Mouse (Mus musculus) lung, adult 2 months (tissue): ENCODE results near the gene Nipa2. TPM values are rescaled to one million over a fixed set of nuclear protein-coding genes. Genes with fewer than 3 reads are reported as not detected.
"Not testable (repeated sequence)": the region's sequence is repeated elsewhere in the genome, so short reads cannot be mapped to it uniquely, and the experiment has no call there.

Source experiments
- DNase-seq: peaks from one replicate; pipeline ENCODE4 v3.0.0; 2022
- H3K4me1 ChIP-seq: fragments of 200-500 bp; 2 replicates; pipeline ENCODE4 v1.6.1; 2011; ENCODE audit warnings: low read length; ENCODE audit not compliant: control insufficient read depth, insufficient read depth
- H3K4me3 ChIP-seq: fragments of 200-500 bp; replicated peaks from 2 replicates; pipeline ENCODE3; 2011; ENCODE audit warnings: low read depth, mild to moderate bottlenecking, control low read depth, low read length; ENCODE audit errors: extremely low read depth
- CTCF ChIP-seq: fragments of 200-500 bp; IDR thresholded peaks from 2 replicates; pipeline ENCODE4 v1.5.1; 2011; ENCODE audit warnings: mild to moderate bottlenecking, low read length, control low read depth; ENCODE audit not compliant: insufficient read depth
- POLR2A ChIP-seq: fragments of 200-500 bp; IDR thresholded peaks from 2 replicates; pipeline ENCODE4 v1.6.1; 2011; ENCODE audit warnings: low read depth, mild to moderate bottlenecking, control low read depth, low read length, borderline replicate concordance; ENCODE audit errors: extremely low read depth
- WGBS: fragments of 180-500 bp; shearing (Covaris S2); methylation state at CpG from one replicate; pipeline ENCODE4 v1.1.7; 2018; 5-methylcytosine and 5-hydroxymethylcytosine counted together
- polyA plus RNA-seq: library from polyadenylated mRNA; depleted of rRNA; stranded (reverse); fragments of >200 nt; gene quantifications from 2 replicates; pipeline ENCODE4 v1.2.3, GENCODE M21; 2012

Nipa2 gene
- polyA plus RNA-seq, 1 experiment, result 11.8 TPM

DNA sequence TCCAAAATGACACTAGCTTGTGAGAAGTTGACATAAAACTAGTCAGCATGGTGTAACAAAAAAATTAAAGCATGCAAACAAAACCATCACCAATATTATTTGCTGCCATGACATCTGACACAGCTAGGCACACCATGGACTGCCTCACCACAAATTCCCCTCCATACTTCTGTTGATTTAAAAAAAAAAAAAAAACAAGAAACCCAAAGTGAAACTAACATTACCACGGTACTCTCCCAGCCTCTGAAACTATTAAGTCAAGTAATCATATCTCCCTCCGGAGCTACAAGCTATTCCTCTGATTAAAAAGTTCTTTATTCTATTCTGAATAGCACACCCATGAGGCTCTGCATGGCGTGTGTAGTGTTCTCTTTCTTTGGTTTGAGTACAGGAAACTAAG, 5.1 kb downstream of the Nipa2 start:
- 73% methylated on average over 3 of the region's 3 CpGs for WGBS
- TF ChIP-seq POLR2A (no peak), CTCF (no peak)
- H3K4me1 ChIP-seq, result no peaks in the 10 kb centered on the region
- H3K4me3 ChIP-seq, result no peak overlapping the region
- no peak for DNase-seq

DNA sequence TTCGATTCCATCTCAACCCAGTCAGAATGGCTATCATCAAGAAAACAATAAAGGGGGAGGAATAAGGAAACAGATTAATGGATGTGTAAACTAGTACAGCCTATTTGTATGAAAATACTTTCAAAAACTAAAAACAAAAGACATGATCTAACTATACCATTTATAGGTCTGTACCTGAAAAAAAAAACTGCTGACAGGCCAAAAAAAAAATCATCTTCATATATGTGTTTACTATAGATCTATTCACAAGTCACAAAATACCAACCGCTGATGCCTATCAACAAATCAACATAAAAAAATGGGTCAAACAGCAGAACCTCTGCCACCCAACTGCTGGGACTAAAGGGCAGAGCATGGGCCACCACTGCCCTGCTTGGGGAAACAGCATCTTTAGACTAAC, 6.2 kb downstream of the Nipa2 start:
- WGBS, result 93% methylated on average over 2 of the region's 2 CpGs
- Histone ChIP-seq H3K4me3 (no peak overlapping the region), H3K4me1 (no peaks in the 10 kb centered on the region)
- DNase-seq, result no peak
- TF ChIP-seq POLR2A (no peak), CTCF (no peak)

- DNase-seq, result no peak
- Histone ChIP-seq H3K4me1 (no peaks in the 10 kb centered on the region), H3K4me3 (no peak overlapping the region)
- TF ChIP-seq POLR2A, result no peak
- no peak for TF ChIP-seq CTCF
- WGBS, result 77% methylated on average over 4 of the region's 4 CpGs
Measured at GRCm38 (mm10) chr7:55938341-55938740, 23.9 kb downstream of the Nipa2 start.

DNA sequence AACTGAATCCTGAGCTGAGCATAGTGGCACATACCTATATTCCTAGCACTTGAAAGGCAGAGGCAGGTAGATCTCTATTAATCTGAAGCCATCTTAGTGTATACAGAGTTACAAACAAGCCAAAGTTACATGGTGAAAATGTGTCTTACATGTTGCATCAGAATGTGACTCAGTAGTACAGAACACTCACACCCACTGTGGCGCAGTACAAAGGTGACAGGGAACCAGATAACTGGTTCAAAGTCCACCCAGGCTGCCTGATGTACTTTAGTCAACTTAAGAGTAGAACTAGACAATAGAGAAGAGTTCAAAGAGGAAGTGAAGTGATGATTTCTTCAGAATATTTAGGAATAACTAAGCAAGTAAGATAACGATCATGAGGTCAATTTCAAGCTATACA, 27.3 kb downstream of the Nipa2 start:
- 91% methylated on average over 2 of the region's 2 CpGs for WGBS
- no peak for DNase-seq
- Histone ChIP-seq H3K4me3 (no peak overlapping the region), H3K4me1 (no peaks in the 10 kb centered on the region)
- TF ChIP-seq CTCF (no peak), POLR2A (no peak)

DNA sequence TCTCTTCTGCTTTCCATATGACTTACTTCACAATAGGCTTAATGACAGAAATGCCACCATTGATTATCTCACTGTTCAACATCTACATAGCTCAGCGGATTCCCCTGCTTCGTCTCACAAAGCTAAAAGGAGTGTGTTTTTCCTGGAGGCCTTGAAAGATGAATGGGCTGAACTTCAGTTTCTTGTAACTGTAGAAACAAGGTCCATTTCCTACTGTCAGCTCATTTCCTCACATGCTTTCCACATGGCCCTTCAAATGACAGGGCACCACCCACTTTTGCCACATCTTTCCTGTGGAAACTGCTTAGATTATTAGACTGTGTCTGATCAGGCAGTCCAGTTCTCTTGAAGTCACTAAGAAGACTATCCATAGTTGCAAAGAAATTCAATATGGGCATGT, 33.6 kb downstream of the Nipa2 start:
- TF ChIP-seq POLR2A (no peak), CTCF (no peak)
- H3K4me3 ChIP-seq, result no peak overlapping the region
- no peak for DNase-seq
- H3K4me1 ChIP-seq, result no peaks in the 10 kb centered on the region
- WGBS, result 74% methylated on average over 2 of the region's 2 CpGs

DNA sequence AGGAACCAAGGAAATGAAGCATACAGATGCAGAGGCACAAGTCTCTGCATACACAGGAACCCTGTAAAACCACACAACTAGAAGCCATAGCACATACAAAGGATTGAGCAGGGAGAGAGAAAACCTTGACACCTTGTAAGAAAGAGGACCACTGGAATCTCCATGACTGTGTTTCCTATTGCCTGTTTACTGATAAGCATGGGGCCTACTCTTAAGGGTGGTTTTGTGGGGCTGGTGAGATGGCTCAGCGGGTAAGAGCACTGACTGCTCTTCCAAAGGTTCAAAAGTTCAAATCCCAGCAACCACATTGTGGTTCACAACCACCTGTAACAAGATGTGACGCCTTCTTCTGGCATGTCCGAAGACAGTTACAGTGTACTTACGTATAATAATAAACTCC, 35.0 kb downstream of the Nipa2 start:
- DNase-seq, result no peak
- TF ChIP-seq CTCF, result no peak
- no peak for TF ChIP-seq POLR2A
- WGBS, result 96% methylated on average over 4 of the region's 4 CpGs
- Histone ChIP-seq H3K4me1 (no peaks in the 10 kb centered on the region), H3K4me3 (no peak overlapping the region)

DNA sequence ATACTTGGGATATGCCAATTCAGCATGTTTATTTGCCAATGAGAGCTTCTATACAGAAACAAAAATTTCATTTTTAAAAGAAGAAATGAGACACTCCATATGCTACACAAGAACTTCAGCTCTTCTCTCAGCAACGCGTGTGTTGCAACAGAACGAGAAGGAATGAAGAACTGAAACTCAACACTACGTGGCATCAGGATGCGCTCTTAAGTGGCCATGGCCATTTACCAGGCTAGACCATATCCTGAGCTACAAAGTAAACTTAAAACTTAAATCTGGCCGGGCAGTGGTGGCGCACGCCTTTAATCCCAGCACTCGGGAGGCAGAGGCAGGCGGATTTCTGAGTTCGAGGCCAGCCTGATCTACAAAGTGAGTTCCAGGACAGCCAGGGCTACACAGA, 43.9 kb downstream of the Nipa2 start:
- not testable (repeated sequence) for H3K4me1 ChIP-seq, H3K4me3 ChIP-seq, DNase-seq
- WGBS, result 93% methylated on average over 11 of the region's 11 CpGs

DNA sequence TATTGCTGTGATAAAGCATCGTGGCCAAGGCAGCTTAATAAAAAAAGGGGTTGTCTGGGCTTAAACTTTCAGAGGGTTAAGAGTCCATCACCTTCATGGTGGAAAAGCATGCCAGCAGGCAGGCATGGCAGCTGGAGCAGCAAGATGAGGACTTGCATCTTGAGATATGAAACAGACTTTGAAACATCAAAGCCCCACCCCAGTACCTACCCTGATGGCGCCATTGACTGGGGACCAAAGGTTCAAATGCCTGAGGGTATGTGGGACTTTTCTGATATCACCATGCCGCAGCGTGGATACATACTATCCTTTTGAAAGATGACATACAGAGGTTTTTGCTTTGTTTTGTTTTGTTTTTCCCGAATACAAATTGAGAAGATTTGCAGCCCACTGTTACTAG, 50.2 kb downstream of the Nipa2 start:
- TF ChIP-seq POLR2A (no peak), CTCF (no peak)
- H3K4me3 ChIP-seq, result no peak overlapping the region
- WGBS, result 97% methylated on average over 5 of the region's 5 CpGs

GRCm38 (mm10) chr7:55911371-55911770, 50.9 kb downstream of the Nipa2 start:
- no peak overlapping the region for H3K4me3 ChIP-seq
- 77% methylated on average over 8 of the region's 8 CpGs for WGBS
- DNase-seq, result no peak
- no peaks in the 10 kb centered on the region for H3K4me1 ChIP-seq
- TF ChIP-seq CTCF (no peak), POLR2A (no peak)

More for the DNA sequence above, 50.2 kb downstream of the Nipa2 start:
- no peaks in the 10 kb centered on the region for H3K4me1 ChIP-seq
- no peak for DNase-seq

DNA sequence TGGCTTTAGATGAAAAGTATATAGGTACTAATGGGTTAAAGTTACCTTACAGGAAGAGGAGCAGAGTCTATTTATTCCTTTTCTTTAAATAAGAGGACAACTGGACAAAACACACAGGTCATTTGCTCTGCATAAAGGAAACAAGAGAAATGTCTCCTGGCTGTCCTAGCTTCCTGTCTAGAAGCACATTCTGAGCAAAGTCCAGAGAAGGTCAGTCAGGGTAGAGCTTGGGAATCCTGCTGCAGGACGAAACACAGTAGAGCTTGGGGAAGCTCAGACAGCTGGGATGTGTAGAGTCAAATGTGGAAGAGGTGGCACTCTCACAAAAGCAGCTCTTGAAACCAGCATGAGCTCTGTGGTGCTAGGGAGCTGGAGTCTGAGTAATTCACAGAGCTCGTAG, 51.9 kb downstream of the Nipa2 start:
- no peak for DNase-seq
- 62% methylated on average over 2 of the region's 2 CpGs for WGBS
- Histone ChIP-seq H3K4me3 (no peak overlapping the region), H3K4me1 (no peaks in the 10 kb centered on the region)
- no peak for TF ChIP-seq POLR2A
- no peak for TF ChIP-seq CTCF

GRCm38 (mm10) chr7:55909519-55909918, 52.8 kb downstream of the Nipa2 start:
- Histone ChIP-seq H3K4me1 (no peaks in the 10 kb centered on the region), H3K4me3 (no peak overlapping the region)
- WGBS, result 91% methylated on average over 1 of the region's 1 CpGs
- DNase-seq, result no peak
- no peak for TF ChIP-seq POLR2A
- no peak for TF ChIP-seq CTCF
